Mouse (Mus musculus): Measurements from ENCODE around the gene Vmp1. TPM values are rescaled to one million over a fixed set of nuclear protein-coding genes. Genes with fewer than 3 reads are reported as not detected.

The Vmp1 gene
- polyA plus RNA-seq, 1 experiment from 2014 or later, result 99.0 TPM

DNA sequence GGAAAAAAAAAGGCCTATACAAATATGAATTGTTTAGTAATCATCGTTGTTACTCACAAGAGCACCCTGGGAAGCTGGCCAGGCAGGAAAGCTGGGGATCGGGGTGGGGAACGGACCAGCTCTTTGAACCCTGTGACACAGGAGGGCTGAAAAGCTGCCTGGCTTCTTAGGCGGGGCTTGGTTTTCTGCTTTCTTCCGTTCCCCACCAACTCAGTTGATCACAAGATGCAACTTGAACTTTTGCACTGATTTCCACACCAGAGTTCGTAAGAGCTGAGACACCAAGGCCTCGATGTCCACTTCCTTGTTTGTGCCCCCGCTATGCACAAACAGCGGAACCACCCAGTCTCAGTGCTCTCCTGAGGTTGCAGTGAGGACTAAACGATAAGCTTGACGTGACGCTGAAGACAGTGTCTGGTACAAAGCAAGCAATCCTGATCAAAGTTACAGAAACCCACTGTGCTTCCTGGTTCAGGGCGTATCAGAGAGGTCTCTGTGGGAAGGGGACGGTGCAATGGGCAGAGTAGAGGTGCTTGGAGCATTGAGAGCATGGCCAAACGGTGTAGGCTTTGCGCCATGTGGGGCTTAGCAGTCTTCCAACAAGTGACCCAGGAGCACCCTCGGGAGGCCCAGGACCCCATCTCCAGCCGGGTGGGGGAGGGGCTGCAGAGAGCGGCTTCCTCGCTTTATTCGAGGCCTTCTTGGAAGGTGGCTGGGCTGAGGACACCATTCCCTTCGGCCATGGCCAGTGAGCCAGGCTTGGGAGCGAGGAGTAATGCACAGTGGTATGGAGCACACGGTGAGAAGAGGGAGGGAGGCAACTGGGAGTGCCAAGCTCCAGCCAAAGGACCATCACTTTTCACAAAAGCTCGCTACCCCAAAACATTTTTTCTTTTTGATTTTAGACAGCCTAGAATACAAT, 104.6 kb downstream of the Vmp1 start:
- H3K4me3 ChIP-seq, result no peak overlapping the region
- no peak overlapping the region for H3K9ac ChIP-seq (replicated peaks)
- no peaks in the 10 kb centered on the region for H3K27me3 ChIP-seq
- no peaks in the 10 kb centered on the region for H3K9me3 ChIP-seq
- H3K27ac ChIP-seq (replicated peaks), result no peak overlapping the region; the same call in 1 of the 2 replicates
- H3K4me1 ChIP-seq, result peaks cover 6% of the 10 kb centered on the region; the same call in 1 of the 2 replicates
- H3K36me3 ChIP-seq, result no peaks in the 10 kb centered on the region
- WGBS, result 79% methylated on average over 25 of the region's 25 CpGs
- ATAC-seq (replicated peaks), result no peak
- H3K4me2 ChIP-seq (replicated peaks), result no peak overlapping the region

DNA sequence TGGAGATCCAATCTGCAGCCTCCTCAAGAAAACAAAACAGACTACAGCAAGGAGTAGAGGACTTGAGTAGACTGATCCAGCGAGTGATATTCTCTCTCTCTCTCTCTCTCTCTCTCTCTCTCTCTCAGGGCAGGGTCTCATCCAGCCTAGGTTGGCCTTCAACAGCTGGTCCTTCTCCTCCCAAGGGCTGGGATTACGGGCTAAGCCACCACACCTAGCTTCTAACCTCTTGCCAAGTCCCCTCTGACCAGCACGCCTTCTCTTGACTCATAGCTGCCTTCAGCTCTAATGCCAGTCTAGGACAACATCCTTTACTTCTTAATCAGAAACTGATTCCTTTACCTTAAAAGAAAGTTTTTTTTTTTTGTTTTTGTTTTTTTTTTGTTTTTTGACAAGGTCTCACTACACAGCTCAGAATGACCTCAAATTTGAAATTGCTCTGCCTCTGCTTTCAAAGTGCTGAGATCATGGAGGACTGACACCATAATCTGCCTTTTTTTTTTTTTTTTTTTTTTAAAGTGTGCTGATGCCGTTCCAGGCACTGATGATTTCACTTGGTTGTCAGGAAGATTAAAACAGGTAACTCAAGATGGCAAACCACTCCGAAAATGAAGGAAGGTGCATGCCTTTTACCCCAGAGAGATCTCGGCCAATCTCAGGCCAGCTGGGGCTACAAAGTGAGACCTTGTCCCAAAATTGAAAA, 105.4 kb downstream of the Vmp1 start:
- Histone ChIP-seq H3K4me3 (no peak overlapping the region), H3K4me1 (peaks cover 6% of the 10 kb centered on the region; the same call in 1 of the 2 replicates), H3K9me3 (no peaks in the 10 kb centered on the region), H3K36me3 (no peaks in the 10 kb centered on the region), H3K9ac (replicated peaks) (no peak overlapping the region), H3K27ac (replicated peaks) (no peak overlapping the region), H3K4me2 (replicated peaks) (no peak overlapping the region), H3K27me3 (no peaks in the 10 kb centered on the region)
- no peak for ATAC-seq (replicated peaks)
- WGBS, result 83% methylated on average over 6 of the region's 6 CpGs

DNA sequence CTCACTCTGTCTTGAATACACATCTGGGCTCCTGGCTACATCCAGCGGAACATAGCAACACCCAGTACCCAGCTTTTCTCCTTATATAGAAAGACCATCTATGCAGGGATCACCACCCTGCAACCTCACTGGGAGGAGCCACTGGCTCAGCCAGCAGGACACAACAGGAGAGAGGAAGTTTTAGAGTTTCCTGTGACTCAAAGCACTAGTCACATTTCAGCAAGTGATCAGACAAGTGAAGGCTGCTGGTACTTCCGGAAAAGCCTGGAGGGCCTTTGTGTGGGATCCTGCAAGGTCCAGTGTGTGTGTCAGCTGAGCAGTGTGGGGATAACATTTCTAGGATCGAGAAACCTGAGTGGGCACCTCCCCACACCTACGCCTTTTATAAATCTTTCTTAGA, 106.4 kb downstream of the Vmp1 start:
- no peaks in the 10 kb centered on the region for H3K36me3 ChIP-seq
- no peak overlapping the region for H3K4me3 ChIP-seq
- no peak overlapping the region for H3K27ac ChIP-seq (replicated peaks)
- 80% methylated on average over 4 of the region's 4 CpGs for WGBS
- H3K4me2 ChIP-seq (replicated peaks), result no peak overlapping the region
- no peaks in the 10 kb centered on the region for H3K27me3 ChIP-seq
- no peaks in the 10 kb centered on the region for H3K9me3 ChIP-seq
- H3K9ac ChIP-seq (replicated peaks), result no peak overlapping the region
- H3K4me1 ChIP-seq, result peaks cover 6% of the 10 kb centered on the region; the same call in 1 of the 2 replicates
- no peak for ATAC-seq (replicated peaks)

DNA sequence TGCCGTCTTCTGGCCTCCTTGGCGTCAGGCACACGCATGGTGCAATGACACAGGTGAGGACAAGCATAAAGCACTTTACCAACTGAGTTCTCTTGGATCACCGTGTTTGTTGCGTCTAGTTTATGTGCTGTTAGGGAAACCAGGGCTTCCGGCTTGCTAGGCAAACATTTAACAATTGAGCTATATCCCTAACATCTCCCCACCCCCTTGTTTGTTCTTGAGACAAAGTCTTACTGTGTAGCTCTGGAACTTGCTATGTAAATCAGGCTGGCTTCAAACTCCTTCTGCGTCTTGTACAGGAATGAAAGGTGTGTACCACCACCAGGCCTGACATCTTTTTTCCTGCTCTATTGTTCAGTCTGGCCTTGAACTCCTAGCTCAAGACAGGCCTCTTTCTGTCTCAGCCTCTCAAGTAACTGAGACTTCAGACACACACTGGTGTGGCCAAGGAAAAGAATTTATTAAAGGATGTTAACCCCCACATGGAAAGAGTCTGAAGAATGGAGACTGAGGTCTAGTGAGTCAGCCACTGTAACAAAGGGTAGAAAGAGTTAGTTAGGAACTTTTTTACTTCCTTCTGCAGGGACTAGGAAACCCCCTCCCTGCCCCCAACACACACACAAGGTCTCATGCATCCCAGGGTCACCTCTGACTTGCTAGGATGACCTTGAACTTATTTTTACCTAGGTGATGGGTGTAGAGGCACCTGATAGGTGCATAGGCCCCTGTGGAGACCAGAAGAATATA, 107.8 kb downstream of the Vmp1 start:
- Histone ChIP-seq H3K27ac (replicated peaks) (no peak overlapping the region), H3K4me3 (no peak overlapping the region), H3K9me3 (no peaks in the 10 kb centered on the region), H3K4me1 (peaks cover 10% of the 10 kb centered on the region; the same call in 1 of the 2 replicates), H3K36me3 (no peaks in the 10 kb centered on the region), H3K4me2 (replicated peaks) (no peak overlapping the region), H3K27me3 (no peaks in the 10 kb centered on the region), H3K9ac (replicated peaks) (no peak overlapping the region)
- ATAC-seq (replicated peaks), result no peak
- 76% methylated on average over 7 of the region's 7 CpGs for WGBS

DNA sequence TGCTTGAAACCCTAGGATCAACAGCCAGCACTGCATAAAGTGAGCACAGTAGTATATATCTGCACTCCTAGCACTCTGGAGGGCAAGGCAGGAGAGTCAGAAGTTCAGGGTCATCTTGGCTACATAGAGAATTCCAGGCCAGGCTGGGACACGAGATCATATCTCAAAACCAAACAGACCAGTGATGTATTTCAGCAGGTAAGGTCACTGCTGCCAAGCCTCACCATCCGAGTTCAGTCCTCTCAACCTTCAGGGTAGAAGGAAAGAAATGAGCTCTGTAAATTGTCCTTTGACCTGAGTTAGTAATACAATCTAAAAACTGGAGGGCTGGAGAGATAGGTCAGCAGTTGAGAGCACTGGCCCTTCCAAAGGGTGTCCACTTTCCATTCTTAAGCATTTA, 109.2 kb downstream of the Vmp1 start:
- no peaks in the 10 kb centered on the region for H3K27me3 ChIP-seq
- 85% methylated on average over 2 of the region's 2 CpGs for WGBS
- no peak overlapping the region for H3K9ac ChIP-seq (replicated peaks)
- no peak overlapping the region for H3K4me3 ChIP-seq
- no peak overlapping the region for H3K27ac ChIP-seq (replicated peaks)
- H3K4me2 ChIP-seq (replicated peaks), result no peak overlapping the region
- ATAC-seq (replicated peaks), result no peak
- no peaks in the 10 kb centered on the region for H3K36me3 ChIP-seq
- H3K4me1 ChIP-seq, result peaks cover 4% of the 10 kb centered on the region; the same call in 1 of the 2 replicates
- H3K9me3 ChIP-seq, result no peaks in the 10 kb centered on the region

DNA sequence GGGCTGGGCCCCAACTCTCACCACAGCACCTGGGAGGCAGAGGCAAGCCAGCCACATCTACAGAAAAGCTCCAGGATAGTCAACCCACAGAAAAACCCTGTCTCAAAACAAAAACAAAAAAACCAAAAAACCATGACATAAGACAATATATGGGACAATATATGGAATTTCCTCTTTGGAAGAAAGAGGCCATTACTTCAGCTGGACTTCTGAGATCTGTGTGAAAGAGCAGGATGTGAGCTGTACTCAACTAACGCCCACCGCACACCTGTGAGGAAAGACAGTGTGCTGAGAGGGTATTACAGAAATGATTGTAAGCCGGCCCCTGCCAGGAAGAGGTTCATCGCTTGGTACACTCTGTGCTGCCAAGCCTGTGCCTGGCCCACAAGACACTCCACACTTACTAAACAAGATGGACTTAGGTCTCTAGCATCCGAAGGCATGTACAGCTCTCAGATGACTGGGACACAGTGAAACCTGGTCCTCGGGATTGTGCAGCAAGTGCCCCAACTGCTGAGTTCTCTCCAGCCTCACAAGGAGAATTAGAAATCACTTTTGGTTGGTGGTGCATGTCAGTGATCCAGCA, 109.9 kb downstream of the Vmp1 start:
- Histone ChIP-seq H3K36me3 (no peaks in the 10 kb centered on the region), H3K4me1 (peaks cover 4% of the 10 kb centered on the region; the same call in 1 of the 2 replicates), H3K27me3 (no peaks in the 10 kb centered on the region), H3K4me2 (replicated peaks) (no peak overlapping the region), H3K9me3 (no peaks in the 10 kb centered on the region), H3K4me3 (no peak overlapping the region), H3K27ac (replicated peaks) (no peak overlapping the region), H3K9ac (replicated peaks) (no peak overlapping the region)
- ATAC-seq (replicated peaks), result no peak
- 93% methylated on average over 6 of the region's 6 CpGs for WGBS

DNA sequence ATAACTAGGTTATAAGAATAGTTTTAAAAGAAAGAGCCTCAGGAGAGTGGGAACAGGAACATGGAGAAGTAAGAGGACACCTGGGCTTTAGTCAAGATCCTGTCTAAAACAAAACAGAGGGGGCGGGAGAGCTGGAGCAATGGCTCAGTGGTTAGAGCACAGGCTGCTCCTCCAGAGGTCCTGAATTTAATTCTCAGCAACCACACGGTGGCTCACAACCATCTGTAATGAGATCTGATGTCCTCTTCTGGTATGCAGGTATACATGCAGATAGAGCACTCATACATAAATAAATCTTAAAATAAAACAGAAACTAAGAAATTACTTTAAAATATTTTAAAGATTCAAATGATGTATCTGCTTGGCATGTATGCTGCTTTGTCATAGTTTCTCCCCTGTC, 111.0 kb downstream of the Vmp1 start:
- no peak overlapping the region for H3K4me3 ChIP-seq
- no peaks in the 10 kb centered on the region for H3K9me3 ChIP-seq
- no peaks in the 10 kb centered on the region for H3K36me3 ChIP-seq
- no peak overlapping the region for H3K4me2 ChIP-seq (replicated peaks)
- peaks cover 4% of the 10 kb centered on the region; the same call in 1 of the 2 replicates for H3K4me1 ChIP-seq
- no peaks in the 10 kb centered on the region for H3K27me3 ChIP-seq
- H3K27ac ChIP-seq (replicated peaks), result no peak overlapping the region
- 81% methylated on average over 2 of the region's 2 CpGs for WGBS
- no peak for ATAC-seq (replicated peaks)
- no peak overlapping the region for H3K9ac ChIP-seq (replicated peaks)

DNA sequence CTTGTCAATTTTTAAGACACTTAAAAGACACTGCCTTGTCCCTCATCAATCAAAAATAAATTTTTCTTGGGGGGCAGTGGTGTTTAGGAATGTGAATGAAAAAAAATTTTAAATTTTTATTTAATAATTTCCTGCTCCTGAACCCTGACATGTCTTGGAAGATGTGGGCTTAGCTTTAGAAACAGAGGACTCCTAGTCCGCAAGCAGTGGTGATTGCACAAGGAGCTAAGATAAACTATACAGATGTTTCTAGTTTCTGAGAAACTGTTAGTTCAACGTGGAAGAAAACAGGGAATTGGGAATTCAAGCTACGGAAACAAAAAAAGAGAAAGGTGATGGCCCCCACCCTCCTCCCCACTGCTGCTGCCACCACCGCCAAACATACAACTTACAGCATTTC, 111.8 kb downstream of the Vmp1 start:
- Histone ChIP-seq H3K9ac (replicated peaks) (no peak overlapping the region), H3K27me3 (no peaks in the 10 kb centered on the region), H3K4me3 (no peak overlapping the region), H3K4me1 (peaks cover 4% of the 10 kb centered on the region; the same call in 1 of the 2 replicates), H3K36me3 (no peaks in the 10 kb centered on the region), H3K9me3 (no peaks in the 10 kb centered on the region), H3K27ac (replicated peaks) (no peak overlapping the region), H3K4me2 (replicated peaks) (no peak overlapping the region)
- WGBS, result 86% methylated on average over 4 of the region's 4 CpGs
- ATAC-seq (replicated peaks), result no peak

DNA sequence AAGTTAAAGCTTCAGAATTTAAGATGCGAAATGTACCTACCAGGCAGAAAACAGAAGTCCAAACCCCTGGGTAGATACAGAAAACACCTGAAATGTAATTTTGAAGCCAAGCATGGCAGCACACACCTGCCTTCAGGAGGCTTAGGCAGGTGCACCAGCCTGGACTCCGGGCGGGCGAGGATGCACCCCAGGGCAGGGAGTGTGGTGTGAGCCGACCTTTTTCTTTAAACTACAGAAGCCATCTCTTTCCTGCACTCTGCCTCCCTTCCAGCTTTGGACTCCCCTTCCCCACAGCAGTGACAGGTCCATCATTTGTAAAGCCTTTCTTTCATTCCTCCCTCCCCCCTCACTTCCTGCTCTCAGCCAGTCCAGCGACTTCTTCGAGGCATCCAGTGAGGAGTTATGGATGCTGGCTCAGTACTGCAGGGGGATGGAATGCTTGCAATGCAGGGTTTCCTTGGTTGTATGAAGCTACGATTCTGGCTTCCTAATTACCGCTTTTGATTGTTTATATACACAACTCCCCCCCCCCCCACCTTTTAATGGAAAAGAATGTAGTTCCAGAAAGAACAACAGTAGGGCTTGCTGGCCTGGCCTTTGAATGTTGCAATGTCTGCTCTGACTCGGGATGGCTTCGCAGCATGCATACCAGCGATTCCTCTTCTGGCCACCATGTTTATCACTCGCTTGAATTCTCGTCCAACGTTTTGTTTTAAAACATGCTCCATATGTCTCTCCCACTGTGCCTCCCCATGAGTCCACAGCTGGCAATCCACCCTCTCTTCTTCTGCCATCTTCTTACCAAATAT, 112.4 kb downstream of the Vmp1 start:
- H3K27me3 ChIP-seq, result no peaks in the 10 kb centered on the region
- peaks cover 4% of the 10 kb centered on the region; the same call in 1 of the 2 replicates for H3K4me1 ChIP-seq
- H3K36me3 ChIP-seq, result no peaks in the 10 kb centered on the region
- H3K27ac ChIP-seq (replicated peaks), result no peak overlapping the region
- H3K4me3 ChIP-seq, result no peak overlapping the region
- no peak overlapping the region for H3K4me2 ChIP-seq (replicated peaks)
- ATAC-seq (replicated peaks), result no peak
- 49% methylated on average over 15 of the region's 15 CpGs for WGBS
- H3K9ac ChIP-seq (replicated peaks), result no peak overlapping the region
- H3K9me3 ChIP-seq, result no peaks in the 10 kb centered on the region

DNA sequence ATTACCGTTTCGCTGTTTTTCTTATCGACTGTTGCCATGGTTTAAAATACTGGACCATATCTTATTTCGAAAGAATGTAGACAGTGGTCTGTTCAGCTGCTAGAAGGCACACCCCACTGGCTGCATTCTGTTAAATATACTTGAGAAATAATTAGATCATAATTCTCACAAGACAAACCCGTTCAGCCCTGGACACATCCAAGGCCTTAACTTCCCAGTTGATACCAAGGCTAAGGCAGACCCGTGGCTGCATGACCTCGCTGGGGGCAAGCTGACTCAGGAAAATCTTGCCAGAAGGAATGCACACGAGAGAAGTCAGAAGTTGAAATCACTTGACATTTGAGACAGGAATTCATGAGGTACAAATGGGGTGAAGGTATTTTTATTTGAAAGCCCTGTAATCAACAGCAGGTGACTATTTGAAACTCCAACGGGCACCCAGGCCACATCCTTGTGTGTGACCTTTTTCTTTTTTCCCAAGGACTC, 113.3 kb downstream of the Vmp1 start:
- no peaks in the 10 kb centered on the region for H3K27me3 ChIP-seq
- H3K4me1 ChIP-seq, result peaks cover 4% of the 10 kb centered on the region; the same call in 1 of the 2 replicates
- no peak for ATAC-seq (replicated peaks)
- H3K9me3 ChIP-seq, result no peaks in the 10 kb centered on the region
- H3K4me3 ChIP-seq, result no peak overlapping the region
- no peak overlapping the region for H3K9ac ChIP-seq (replicated peaks)
- H3K4me2 ChIP-seq (replicated peaks), result no peak overlapping the region
- WGBS, result 82% methylated on average over 9 of the region's 9 CpGs
- no peaks in the 10 kb centered on the region for H3K36me3 ChIP-seq
- no peak overlapping the region for H3K27ac ChIP-seq (replicated peaks)

DNA sequence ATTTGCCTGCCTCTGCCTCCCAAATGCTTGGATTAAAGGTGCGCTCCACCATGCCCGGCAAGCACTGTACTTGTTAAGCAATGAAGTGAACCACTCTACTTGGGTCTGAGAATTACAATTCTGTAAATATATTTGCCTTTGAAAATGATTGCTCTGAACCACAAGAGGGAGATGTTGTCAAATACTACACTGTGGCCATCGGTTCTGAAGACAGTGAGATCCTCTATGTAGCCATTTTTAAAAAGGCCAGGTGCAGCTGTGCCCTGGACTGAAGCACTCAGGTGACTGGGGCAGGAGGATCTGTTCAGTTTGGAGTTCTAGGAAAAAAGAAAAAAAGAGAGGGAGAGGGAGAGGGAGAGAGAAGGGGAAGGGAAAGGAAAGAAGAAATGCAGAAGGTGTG, 115.2 kb downstream of the Vmp1 start:
- H3K4me3 ChIP-seq, result no peak overlapping the region
- H3K9me3 ChIP-seq, result no peaks in the 10 kb centered on the region
- no peak overlapping the region for H3K9ac ChIP-seq (replicated peaks)
- ATAC-seq (replicated peaks), result no peak
- no peak overlapping the region for H3K27ac ChIP-seq (replicated peaks)
- 76% methylated on average over 3 of the region's 3 CpGs for WGBS
- no peaks in the 10 kb centered on the region for H3K36me3 ChIP-seq
- no peaks in the 10 kb centered on the region for H3K27me3 ChIP-seq
- peaks cover 4% of the 10 kb centered on the region; the same call in 1 of the 2 replicates for H3K4me1 ChIP-seq
- H3K4me2 ChIP-seq (replicated peaks), result no peak overlapping the region

Data from forebrain, embryonic 15.5 days (tissue).